Mouse (Mus musculus) liver, embryonic 11.5 days (tissue): ENCODE data around the gene Prkra. TPM values are rescaled to one million over a fixed set of nuclear protein-coding genes. Genes with fewer than 3 reads are reported as not detected.
"Not testable (repeated sequence)": the region's sequence is repeated elsewhere in the genome, so short reads cannot be mapped to it uniquely, and the experiment has no call there.

Experiments used
- ATAC-seq: fragments of 200-750 bp; cut with Nextera tagmentation; replicated peaks from 2 replicates; pipeline ENCODE4 v1.8.0; 2017; ENCODE audit warnings: moderate number of reproducible peaks, mild to moderate bottlenecking, moderate TSS enrichment, moderate library complexity; ENCODE audit not compliant: low FRiP score
- DNase-seq: peaks from one replicate; pipeline ENCODE4 v3.0.0-alpha.2; 2017; ENCODE audit warnings: low spot score
- H3K27ac ChIP-seq: fragments of 300-500 bp; sonication (generic); 2 replicates; pipeline ENCODE4 v1.5.1; 2014; ENCODE audit warnings: mild to moderate bottlenecking, low read depth, low read length, control low read depth
- H3K27me3 ChIP-seq: fragments of 300-500 bp; sonication (generic); replicated peaks from 2 replicates; pipeline ENCODE4 v1.6.1; 2014; ENCODE audit warnings: low read length, mixed read lengths; ENCODE audit not compliant: control insufficient read depth, insufficient read depth
- H3K36me3 ChIP-seq: fragments of 300-500 bp; sonication (generic); 2 replicates; pipeline ENCODE4 v1.6.1; 2014; ENCODE audit warnings: mild to moderate bottlenecking, low read length, moderate library complexity, mixed read lengths; ENCODE audit not compliant: control insufficient read depth, insufficient read depth
- H3K4me1 ChIP-seq: fragments of 300-500 bp; sonication (generic); replicated peaks from 2 replicates; pipeline ENCODE4 v1.6.1; 2014; ENCODE audit warnings: low read length, mixed read lengths; ENCODE audit not compliant: control insufficient read depth, insufficient read depth
- H3K4me2 ChIP-seq: fragments of 300-500 bp; sonication (generic); 2 replicates; pipeline ENCODE4 v1.6.1; 2014; ENCODE audit warnings: mild to moderate bottlenecking, control low read depth, moderate library complexity
- H3K4me3 ChIP-seq: fragments of 300-500 bp; sonication (generic); 2 replicates; pipeline ENCODE4 v1.5.1; 2014; ENCODE audit warnings: low read depth, low read length, control low read depth
- H3K9ac ChIP-seq: fragments of 300-500 bp; sonication (generic); 2 replicates; pipeline ENCODE4 v1.6.1; 2014; ENCODE audit warnings: low read depth, low read length, control low read depth
- H3K9me3 ChIP-seq: fragments of 300-500 bp; sonication (generic); 2 replicates; pipeline ENCODE4 v1.6.1; 2016; ENCODE audit warnings: low read length, inconsistent platforms, mixed read lengths; ENCODE audit not compliant: control insufficient read depth
- WGBS: fragments of 180-500 bp; shearing (Covaris S2); extraction: QIAGEN DNeasy Blood & Tissue Kit; methylation state at CpG from one replicate; pipeline ENCODE4 v1.1.7; 2014; 5-methylcytosine and 5-hydroxymethylcytosine counted together
- polyA plus RNA-seq: library from polyadenylated mRNA; unstranded; fragments of >200 nt; fragmentation: Nextera tagmentation; extraction: Ambion mirVana; gene quantifications from 2 replicates; pipeline ENCODE4 v1.2.1, GENCODE M21; 2014

Gene Prkra
- polyA plus RNA-seq, 1 experiment from 2014 or later, result 26.7 TPM

DNA sequence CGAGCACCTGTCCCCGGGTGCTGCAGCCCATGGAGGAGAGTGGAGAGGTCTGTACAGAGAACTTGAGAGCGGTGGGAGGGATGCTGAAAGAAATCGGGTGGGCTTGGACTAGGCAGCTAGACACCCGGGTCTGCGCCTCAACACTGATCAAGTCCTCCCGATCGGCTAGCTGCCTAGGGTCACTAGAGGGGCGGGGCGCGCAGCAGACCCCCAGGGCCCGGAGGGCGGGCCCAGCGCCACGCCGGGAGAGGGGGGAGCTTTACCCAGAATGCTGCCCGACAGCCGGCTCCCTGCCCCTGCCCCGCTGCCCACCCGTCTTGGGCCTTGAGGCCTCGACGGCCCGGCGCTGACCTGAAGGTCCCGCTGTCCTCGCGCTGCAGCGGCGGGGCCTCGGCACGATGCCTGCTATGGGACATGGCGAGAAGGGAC is 360 bp downstream of the Prkra start:
- ATAC-seq, result peak; percentile 44
- Histone ChIP-seq H3K9ac (peak overlapping the region; percentile 77), H3K4me2 (peak overlapping the region; percentile 96), H3K4me1 (peaks cover 9% of the 10 kb centered on the region; the same call in 1 of the 2 replicates), H3K36me3 (no peaks in the 10 kb centered on the region), H3K27ac (0 out of 2 replicates have a peak overlapping the region, but pooled peaks have one; percentile 26), H3K9me3 (no peaks in the 10 kb centered on the region), H3K4me3 (peak overlapping the region; percentile 70), H3K27me3 (no peaks in the 10 kb centered on the region)
- no peak for DNase-seq
- 1% methylated on average over 27 of the region's 32 CpGs for WGBS

DNA sequence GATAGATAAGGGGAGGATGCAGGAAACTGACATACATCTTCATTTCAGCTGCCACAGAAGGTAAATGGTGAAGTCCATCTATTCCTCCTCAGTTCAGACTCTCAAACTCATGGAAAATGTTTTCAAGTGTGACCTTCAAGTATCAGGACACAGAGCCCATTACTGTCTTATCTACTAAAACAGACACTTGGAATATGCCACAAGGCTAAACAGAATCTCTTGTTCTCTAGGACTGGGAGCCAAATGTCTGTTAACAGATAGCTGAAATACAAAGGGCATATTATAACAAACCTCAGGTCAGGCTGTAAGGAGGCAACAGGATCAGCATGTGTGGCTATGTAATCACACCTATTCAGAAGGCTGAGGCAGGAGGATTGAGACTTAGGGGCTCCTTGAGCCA is 4.0 kb downstream of the Prkra start:
- Histone ChIP-seq H3K36me3 (peaks cover 6% of the 10 kb centered on the region; the same call in 1 of the 2 replicates), H3K4me1 (peaks cover 9% of the 10 kb centered on the region; the same call in 1 of the 2 replicates), H3K9me3 (no peaks in the 10 kb centered on the region), H3K27ac (no peak overlapping the region), H3K27me3 (no peaks in the 10 kb centered on the region), H3K9ac (no peak overlapping the region), H3K4me3 (no peak overlapping the region), H3K4me2 (no peak overlapping the region)
- ATAC-seq (no peak), DNase-seq (no peak)

DNA sequence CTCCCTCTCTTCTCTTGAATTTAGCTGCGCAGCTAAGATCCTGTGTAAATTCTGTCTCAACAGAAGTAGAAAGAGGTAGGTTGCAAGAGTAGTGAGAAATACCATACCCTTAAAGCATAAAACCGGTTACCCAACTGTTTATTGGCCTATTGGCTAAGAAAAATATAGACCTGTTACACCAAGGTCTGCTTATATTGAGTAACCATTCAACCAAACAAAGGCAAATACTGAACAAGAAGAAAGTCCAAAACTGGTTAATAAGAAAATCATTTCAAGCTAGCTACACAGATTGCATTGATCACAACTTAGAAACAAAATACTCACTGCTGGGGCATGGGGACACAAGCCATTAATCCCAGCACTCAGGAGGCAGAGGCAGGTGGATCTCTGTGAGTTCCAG is 8.2 kb downstream of the Prkra start:
- H3K27ac ChIP-seq, result no peak overlapping the region
- no peak overlapping the region for H3K4me2 ChIP-seq
- ATAC-seq (no peak), DNase-seq (no peak)
- no peaks in the 10 kb centered on the region for H3K4me1 ChIP-seq
- H3K9me3 ChIP-seq, result no peaks in the 10 kb centered on the region
- H3K9ac ChIP-seq, result no peak overlapping the region
- no peak overlapping the region for H3K4me3 ChIP-seq
- peaks cover 18% of the 10 kb centered on the region for H3K36me3 ChIP-seq
- WGBS, result 92% methylated on average over 2 of the region's 2 CpGs
- no peaks in the 10 kb centered on the region for H3K27me3 ChIP-seq

DNA sequence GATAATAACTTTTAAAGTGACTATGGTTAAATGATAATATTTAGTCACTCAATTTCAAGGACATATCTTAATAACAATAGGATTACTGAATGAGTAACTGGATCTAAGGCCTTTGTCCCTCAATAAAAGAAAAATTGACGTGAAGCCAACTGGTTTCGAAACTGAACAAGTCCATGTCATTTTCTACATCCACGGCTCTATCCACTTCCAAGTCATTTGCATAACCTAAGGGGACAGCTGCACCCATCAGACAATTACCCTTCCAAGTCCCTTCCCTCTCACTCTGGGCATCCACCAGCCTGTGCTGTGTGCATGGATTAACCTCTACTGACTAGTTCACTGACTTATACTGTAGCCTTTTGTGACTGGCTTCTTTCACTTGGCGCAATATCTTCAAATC is 16.2 kb downstream of the Prkra start:
- Histone ChIP-seq H3K27me3 (no peaks in the 10 kb centered on the region), H3K36me3 (peaks cover 15% of the 10 kb centered on the region), H3K27ac (no peak overlapping the region), H3K9ac (no peak overlapping the region), H3K4me1 (no peaks in the 10 kb centered on the region), H3K4me2 (no peak overlapping the region), H3K4me3 (no peak overlapping the region), H3K9me3 (no peaks in the 10 kb centered on the region)
- WGBS, result 91% methylated on average over 4 of the region's 4 CpGs
- DNase-seq (no peak), ATAC-seq (no peak)

DNA sequence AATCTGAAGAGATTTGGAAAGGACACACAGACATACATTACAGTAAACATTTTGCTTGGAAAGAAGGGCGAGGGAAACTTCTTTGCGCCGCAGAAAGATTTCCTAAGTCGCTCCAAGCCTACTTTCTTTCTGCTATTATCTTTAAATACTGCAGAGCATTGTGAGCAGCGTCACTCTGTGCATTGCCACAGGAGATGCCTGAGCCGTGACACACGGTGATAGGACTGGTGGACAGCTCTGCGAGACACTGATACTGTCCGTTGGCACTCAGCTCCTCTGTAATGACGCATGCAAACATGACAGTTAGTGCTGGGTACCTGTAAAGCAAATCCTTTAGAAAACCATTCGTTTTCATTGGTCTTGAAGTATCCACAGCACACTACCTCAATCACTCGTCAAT is 17.5 kb downstream of the Prkra start:
- 82% methylated on average over 12 of the region's 12 CpGs for WGBS
- Histone ChIP-seq H3K36me3 (peaks cover 8% of the 10 kb centered on the region), H3K4me1 (no peaks in the 10 kb centered on the region), H3K4me3 (no peak overlapping the region), H3K4me2 (no peak overlapping the region), H3K27ac (no peak overlapping the region), H3K9me3 (no peaks in the 10 kb centered on the region), H3K9ac (no peak overlapping the region), H3K27me3 (no peaks in the 10 kb centered on the region)
- no peak for ATAC-seq
- DNase-seq, result no peak

DNA sequence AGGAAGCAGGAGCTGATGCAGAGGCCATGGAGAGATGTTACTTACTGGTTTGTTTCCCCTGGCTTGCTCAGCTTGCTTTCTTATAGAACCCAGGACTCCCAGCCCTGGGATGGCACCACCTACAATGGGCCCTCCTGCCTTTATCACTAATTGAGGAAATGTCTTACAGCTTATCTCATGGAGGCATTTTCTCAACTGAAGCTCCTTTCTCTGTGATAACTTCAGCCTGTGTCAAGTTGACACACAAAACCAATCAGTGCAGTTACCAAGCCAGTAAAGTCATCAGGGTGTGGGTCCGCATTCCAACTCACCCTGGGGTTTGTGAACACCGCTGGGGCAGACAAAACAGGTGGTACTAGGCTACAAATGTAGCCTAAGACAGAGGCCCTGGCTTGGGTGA is 25.5 kb downstream of the Prkra start:
- H3K36me3 ChIP-seq, H3K4me2 ChIP-seq, ATAC-seq, H3K4me3 ChIP-seq, H3K4me1 ChIP-seq, DNase-seq, H3K27me3 ChIP-seq, H3K9ac ChIP-seq, H3K27ac ChIP-seq, H3K9me3 ChIP-seq: not testable (repeated sequence)
- 67% methylated on average over 2 of the region's 2 CpGs for WGBS

DNA sequence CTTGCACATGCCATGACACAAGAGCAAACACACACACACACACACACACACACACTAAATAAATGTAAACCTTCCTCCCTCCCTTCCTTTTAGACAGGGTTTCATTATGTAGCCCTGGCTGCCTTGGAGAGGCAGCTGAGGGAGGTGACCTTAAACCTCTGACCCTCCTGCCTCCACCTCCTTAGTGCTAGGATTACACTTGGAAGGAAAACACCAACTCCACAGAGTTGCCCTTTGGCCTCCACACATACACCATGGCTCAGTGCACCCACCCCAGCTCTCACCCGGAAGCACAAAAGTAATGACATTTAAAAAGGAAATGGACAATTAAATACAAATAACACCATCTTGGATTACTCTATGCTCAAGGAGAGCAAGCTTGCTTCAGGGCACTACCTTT is 26.1 kb downstream of the Prkra start:
- Histone ChIP-seq H3K4me3 (no peak overlapping the region), H3K9me3 (no peaks in the 10 kb centered on the region), H3K4me2 (no peak overlapping the region), H3K27ac (no peak overlapping the region), H3K36me3 (0 out of 2 replicates have a peak, but pooled peaks cover 6% of the 10 kb centered on the region), H3K9ac (no peak overlapping the region), H3K4me1 (no peaks in the 10 kb centered on the region), H3K27me3 (no peaks in the 10 kb centered on the region)
- no peak for DNase-seq
- 80% methylated on average over 1 of the region's 1 CpGs for WGBS
- ATAC-seq, result no peak

DNA sequence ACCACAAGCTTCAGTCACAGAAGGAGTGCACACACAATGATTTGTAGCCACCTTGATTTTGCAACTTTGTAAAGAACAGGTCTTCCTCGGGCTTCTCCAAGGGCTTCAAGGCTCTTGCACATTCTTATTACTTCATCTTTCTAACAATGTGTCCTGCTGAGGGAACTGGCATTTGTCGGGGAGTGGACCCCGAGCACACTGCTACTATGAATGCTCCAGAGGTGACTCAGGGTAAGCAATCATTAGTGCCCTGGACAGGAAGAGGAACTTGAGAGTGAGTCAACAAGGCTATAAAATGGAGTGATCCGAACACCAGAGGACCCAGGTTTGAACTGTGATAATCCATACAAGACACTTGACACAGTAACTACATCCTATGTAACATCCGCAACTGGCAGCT is 27.6 kb downstream of the Prkra start:
- H3K4me1 ChIP-seq, result no peaks in the 10 kb centered on the region
- ATAC-seq (no peak), DNase-seq (no peak)
- no peaks in the 10 kb centered on the region for H3K27me3 ChIP-seq
- H3K4me2 ChIP-seq, result no peak overlapping the region
- H3K27ac ChIP-seq, result no peak overlapping the region
- WGBS, result 75% methylated on average over 5 of the region's 5 CpGs
- no peak overlapping the region for H3K4me3 ChIP-seq
- no peak overlapping the region for H3K9ac ChIP-seq
- 0 out of 2 replicates have a peak, but pooled peaks cover 2% of the 10 kb centered on the region for H3K36me3 ChIP-seq
- no peaks in the 10 kb centered on the region for H3K9me3 ChIP-seq

DNA sequence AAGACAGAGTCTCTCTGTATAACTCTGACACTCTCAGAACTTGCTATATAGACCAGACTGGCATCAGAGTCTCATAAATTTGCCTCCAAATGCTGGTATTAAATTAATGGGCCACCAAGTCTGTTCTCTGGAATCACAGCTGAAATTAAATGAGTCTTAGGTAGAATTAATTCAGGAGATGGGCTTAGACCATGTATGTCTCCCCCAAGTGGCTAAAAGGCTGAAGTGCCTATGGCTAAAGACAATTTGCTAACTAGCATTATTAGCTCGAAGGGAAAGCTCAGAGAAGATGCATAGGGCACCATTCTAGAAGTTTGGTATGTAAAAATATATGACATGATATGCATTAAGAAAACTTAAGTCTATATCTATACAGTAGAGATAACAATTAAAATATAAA is 29.7 kb downstream of the Prkra start:
- Histone ChIP-seq H3K36me3 (no peaks in the 10 kb centered on the region), H3K9me3 (no peaks in the 10 kb centered on the region), H3K27ac (no peak overlapping the region), H3K27me3 (no peaks in the 10 kb centered on the region), H3K9ac (no peak overlapping the region), H3K4me3 (no peak overlapping the region), H3K4me1 (no peaks in the 10 kb centered on the region), H3K4me2 (no peak overlapping the region)
- DNase-seq, result no peak
- no peak for ATAC-seq
- 48% methylated on average over 1 of the region's 1 CpGs for WGBS
